11 mouse cellular contexts compared by ENCODE assay signal in the genomic region with DNA sequence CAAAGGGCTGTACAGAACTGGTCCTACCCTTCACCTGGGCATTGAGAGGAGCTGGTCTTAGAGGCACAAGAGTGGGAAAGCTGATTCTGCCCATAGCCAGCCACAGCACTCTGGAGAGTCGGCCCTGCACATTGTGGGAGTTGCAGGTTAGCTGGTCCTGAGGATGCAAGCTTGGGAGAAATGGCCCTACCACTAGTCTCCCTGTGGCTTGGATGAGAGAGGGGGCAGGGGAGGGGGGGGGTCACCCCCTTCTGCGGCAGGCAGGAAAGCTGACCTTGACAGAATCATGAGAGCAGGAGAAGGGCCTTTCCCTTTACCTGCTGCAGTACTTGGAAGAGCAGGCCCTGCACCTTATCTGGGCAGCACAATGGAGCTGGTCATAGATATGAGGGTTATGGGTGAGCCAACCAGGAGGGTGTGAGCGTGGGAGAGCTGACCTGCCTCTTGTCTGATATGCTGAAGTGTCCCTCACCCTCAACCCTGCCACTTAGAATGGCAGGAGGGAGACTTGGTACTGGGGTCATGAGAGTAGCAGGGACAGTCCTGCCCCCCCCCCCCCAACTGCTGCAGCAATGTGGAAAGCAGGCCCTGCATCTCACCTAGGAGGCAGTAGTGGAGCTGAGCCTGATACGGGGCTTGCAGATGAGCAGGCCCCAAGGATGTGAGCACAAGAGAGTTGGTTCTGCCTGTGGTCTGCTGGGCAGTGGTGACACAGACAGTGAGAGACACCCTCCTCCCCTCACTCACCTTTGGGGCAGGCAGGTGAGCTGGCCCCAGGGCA. TPM values are rescaled to one million over a fixed set of nuclear protein-coding genes. Genes with fewer than 3 reads are reported as not detected.
A peak's percentile ranks its signal among the peaks of the same experiment; 100 is the strongest.
DNase-seq lines count a peak whose midpoint lies in the region; ATAC-seq lines count a peak whose summit lies in the region.
"Had no signal": no experiment of that assay in that cellular context is flagged by ENCODE, and none has a peak within 500 bp of the region (broad histone marks: within the 10 kb centered on the region; RNA-seq: fewer than 3 reads in every experiment).

No protein-coding gene starts in this region.

- DNase-seq in heart, embryonic 10.5 days (ENCODE audit: low spot score): peak; percentile 94
- DNase-seq in heart, postnatal 10 days: no peak
- no peak for DNase-seq in midbrain, embryonic 11.5 days (ENCODE audit: low spot score, missing footprints)
- no peak for DNase-seq in limb, embryonic 10.5 days (ENCODE audit: low spot score)
- DNase-seq in gastrocnemius, postnatal 10 days: no peak

- H3K36me3 ChIP-seq in heart, embryonic 10.5 days: no peaks in the 10 kb centered on the region
- no peaks in the 10 kb centered on the region for H3K36me3 ChIP-seq in midbrain, embryonic 11.5 days (ENCODE audit: control insufficient read depth, insufficient read depth, low read length)
- no peaks in the 10 kb centered on the region for H3K36me3 ChIP-seq in midbrain, embryonic 15.5 days (replicated peaks)
- H3K36me3 ChIP-seq in limb, embryonic 10.5 days: no peaks in the 10 kb centered on the region
- no peaks in the 10 kb centered on the region for H3K36me3 ChIP-seq in stomach, embryonic 16.5 days (ENCODE audit: control insufficient read depth, insufficient read depth, low read length)

- H3K27ac ChIP-seq in heart, embryonic 10.5 days: peak overlapping the region; percentile 83
- H3K27ac ChIP-seq in midbrain, embryonic 11.5 days (ENCODE audit: low read depth, low read length): no peak overlapping the region
- H3K27ac ChIP-seq in midbrain, embryonic 15.5 days: no peak overlapping the region
- peak overlapping the region; percentile 53; the same call in 1 of the 2 replicates for H3K27ac ChIP-seq in limb, embryonic 10.5 days
- H3K27ac ChIP-seq in stomach, embryonic 16.5 days (ENCODE audit: low read length): no peak overlapping the region

- intact Hi-C loops in heart, postnatal 10 days (cut with DNase I): no loop called here

- H3K4me3 ChIP-seq in heart, embryonic 10.5 days: no peak overlapping the region
- no peak overlapping the region for H3K4me3 ChIP-seq in midbrain, embryonic 11.5 days (ENCODE audit: low read depth, low read length)
- H3K4me3 ChIP-seq in midbrain, embryonic 15.5 days: no peak overlapping the region
- H3K4me3 ChIP-seq in limb, embryonic 10.5 days: no peak overlapping the region
- no peak overlapping the region for H3K4me3 ChIP-seq in stomach, embryonic 16.5 days (replicated peaks; ENCODE audit: low read length)
- H3K4me3 ChIP-seq: myocyte had no signal

- ATAC-seq in midbrain, embryonic 11.5 days (ENCODE audit: low FRiP score): peak; percentile 37; the same call in 1 of the 2 replicates
- no peak for ATAC-seq in midbrain, embryonic 15.5 days (replicated peaks)
- ATAC-seq in stomach, embryonic 16.5 days (ENCODE audit: insufficient read depth, low FRiP score): peak; percentile 75; the same call in 1 of the 2 replicates
- no peak for ATAC-seq in CD4-positive, CD25-positive, alpha-beta regulatory T cell, adult 4 months

- H3K4me2 ChIP-seq in midbrain, embryonic 11.5 days: no peak overlapping the region
- H3K4me2 ChIP-seq in midbrain, embryonic 15.5 days: no peak overlapping the region
- no peak overlapping the region for H3K4me2 ChIP-seq in stomach, embryonic 16.5 days (ENCODE audit: low read depth, low read length)

- no peaks in the 10 kb centered on the region for H3K9me3 ChIP-seq in heart, embryonic 10.5 days
- H3K9me3 ChIP-seq in midbrain, embryonic 11.5 days (ENCODE audit: control insufficient read depth, low read length): no peaks in the 10 kb centered on the region
- H3K9me3 ChIP-seq in midbrain, embryonic 15.5 days: no peaks in the 10 kb centered on the region
- no peaks in the 10 kb centered on the region for H3K9me3 ChIP-seq in limb, embryonic 10.5 days (replicated peaks)
- no peaks in the 10 kb centered on the region for H3K9me3 ChIP-seq in stomach, embryonic 16.5 days (replicated peaks; ENCODE audit: control insufficient read depth, low read length)

- WGBS in heart, embryonic 10.5 days: 58% methylated on average over 4 of the region's 4 CpGs
- WGBS in midbrain, embryonic 11.5 days: 63% methylated on average over 4 of the region's 4 CpGs
- WGBS in midbrain, embryonic 15.5 days: 72% methylated on average over 4 of the region's 4 CpGs
- 72% methylated on average over 4 of the region's 4 CpGs for WGBS in limb, embryonic 10.5 days
- 76% methylated on average over 4 of the region's 4 CpGs for WGBS in stomach, embryonic 16.5 days

- no peak overlapping the region for H3K9ac ChIP-seq in midbrain, embryonic 11.5 days (ENCODE audit: low read length)
- no peak overlapping the region for H3K9ac ChIP-seq in midbrain, embryonic 15.5 days
- H3K9ac ChIP-seq in stomach, embryonic 16.5 days (ENCODE audit: low read length): no peak overlapping the region

- peaks cover 17% of the 10 kb centered on the region for H3K4me1 ChIP-seq in heart, embryonic 10.5 days
- H3K4me1 ChIP-seq in midbrain, embryonic 11.5 days (ENCODE audit: control insufficient read depth, insufficient read depth, low read length): no peaks in the 10 kb centered on the region
- H3K4me1 ChIP-seq in midbrain, embryonic 15.5 days: no peaks in the 10 kb centered on the region
- peaks cover 7% of the 10 kb centered on the region; the same call in 1 of the 2 replicates for H3K4me1 ChIP-seq in limb, embryonic 10.5 days
- H3K4me1 ChIP-seq in stomach, embryonic 16.5 days (ENCODE audit: control insufficient read depth, insufficient read depth, low read length): no peaks in the 10 kb centered on the region

- peaks cover 10% of the 10 kb centered on the region for H3K27me3 ChIP-seq in heart, embryonic 10.5 days (ENCODE audit: insufficient read depth, poor library complexity, severe bottlenecking)
- H3K27me3 ChIP-seq in midbrain, embryonic 11.5 days (ENCODE audit: control insufficient read depth, insufficient read depth, low read length): no peaks in the 10 kb centered on the region
- no peaks in the 10 kb centered on the region for H3K27me3 ChIP-seq in midbrain, embryonic 15.5 days (replicated peaks)
- H3K27me3 ChIP-seq in limb, embryonic 10.5 days (ENCODE audit: low read depth, poor library complexity, severe bottlenecking): no peaks in the 10 kb centered on the region
- no peaks in the 10 kb centered on the region for H3K27me3 ChIP-seq in stomach, embryonic 16.5 days (ENCODE audit: control insufficient read depth, insufficient read depth, low read length)

RNA-seq across cellular contexts. Expression of gene Asb17, which starts 11.9 kb away (rescaled TPM):
- polyA plus RNA-seq in heart, embryonic 10.5 days (2016; fragmentation: Nextera tagmentation; extraction: Ambion mirVana): 1.0 and 2.0 TPM in 2 replicates
- total RNA-seq in heart, postnatal 10 days (2021): not detected
- 0.29 and 0.44 TPM in 2 replicates for polyA plus RNA-seq in midbrain, embryonic 11.5 days (2014; fragmentation: Nextera tagmentation; extraction: Ambion mirVana)
- 0.06 and 0.19 TPM in 2 replicates for polyA plus RNA-seq in midbrain, embryonic 15.5 days (2015; fragmentation: Nextera tagmentation; extraction: Ambion mirVana)
- 0.31 and 0.33 TPM in 2 replicates for polyA plus RNA-seq in limb, embryonic 10.5 days (2016; fragmentation: Nextera tagmentation; extraction: Ambion mirVana)
- polyA plus RNA-seq in stomach, embryonic 16.5 days (2015; fragmentation: Nextera tagmentation; extraction: Ambion mirVana): 0.42 and 0.74 TPM in 2 replicates
- total RNA-seq in gastrocnemius, postnatal 10 days (2021): not detected
- polyA plus RNA-seq in CD4-positive, CD25-positive, alpha-beta regulatory T cell, adult 4 months (2017; shearing (Covaris generic)): not detected
- total RNA-seq: gastrocnemius, adult 18-20 months had no signal
- polyA plus RNA-seq: intestine, embryonic 14.5 days; myocyte had no signal

Comparison
In these comparisons a context has a peak if more than half of its experiments do, and no peak if none do; other contexts are left out.
1. ATAC-seq: peak in midbrain, embryonic 11.5 days (single experiment) and stomach, embryonic 16.5 days (single experiment); none in midbrain, embryonic 15.5 days (single experiment) and CD4-positive, CD25-positive, alpha-beta regulatory T cell, adult 4 months (single experiment).
2. H3K27ac ChIP-seq: peak in heart, embryonic 10.5 days (single experiment) and limb, embryonic 10.5 days (single experiment); none in midbrain, embryonic 11.5 days (single experiment), midbrain, embryonic 15.5 days (single experiment) and stomach, embryonic 16.5 days (single experiment).